8 mouse cellular contexts compared by ENCODE assay signal in the genomic region with DNA sequence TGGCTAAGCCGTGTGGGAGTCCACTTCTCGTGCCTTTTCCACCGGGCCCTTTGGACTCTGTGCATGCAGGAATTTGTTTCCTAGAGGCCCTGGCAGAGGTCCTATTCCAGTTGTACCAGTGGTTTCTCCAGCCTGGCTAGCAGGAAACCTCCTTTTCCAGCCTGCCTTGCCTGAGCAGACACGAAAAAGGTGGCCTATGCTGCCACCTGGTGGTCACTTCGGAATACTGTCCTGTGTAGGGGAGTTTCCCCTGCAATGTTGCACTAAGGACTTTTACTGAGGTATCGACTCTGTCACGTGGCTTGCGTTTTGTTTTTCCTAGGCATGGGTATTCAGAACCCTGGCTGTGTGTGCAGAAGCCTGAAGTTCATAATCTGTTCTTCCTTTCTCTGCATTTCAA. TPM values are rescaled to one million over a fixed set of nuclear protein-coding genes. Genes with fewer than 3 reads are reported as not detected.
A peak's percentile ranks its signal among the peaks of the same experiment; 100 is the strongest.
DNase-seq lines count a peak whose midpoint lies in the region; ATAC-seq lines count a peak whose summit lies in the region.

No protein-coding gene starts in this region.

- ATAC-seq in hindbrain, embryonic 16.5 days: peak; percentile 86

- 7% methylated on average over 8 of the region's 8 CpGs for WGBS in hindbrain, embryonic 16.5 days

- no peaks in the 10 kb centered on the region for H3K9me3 ChIP-seq in hindbrain, embryonic 16.5 days (ENCODE audit: control insufficient read depth, low read length)

- H3K27me3 ChIP-seq in hindbrain, embryonic 16.5 days (replicated peaks; ENCODE audit: control insufficient read depth, insufficient read depth, low read length): peaks cover 19% of the 10 kb centered on the region

- peak overlapping the region; percentile 29 for H3K4me2 ChIP-seq in hindbrain, embryonic 16.5 days (ENCODE audit: low read length)

- peak; percentile 67 for DNase-seq in WW6 (ENCODE audit: low read depth, low spot score)
- peak; percentile 80 to 84 for DNase-seq in cerebellum, postnatal 36 days
- DNase-seq in gastrocnemius, adult 18-20 months (ENCODE audit: low spot score): peak; percentile 87
- DNase-seq in left cerebral cortex, adult 11 months (ENCODE audit: low spot score): peak; percentile 67
- peak; percentile 88 to 91 for DNase-seq in lung, postnatal 4 days
- peak; percentile 75 for DNase-seq in retina, postnatal 7 days (ENCODE audit: low read depth, low spot score)
- peak; percentile 88 for DNase-seq in urinary bladder, postnatal 14 days (ENCODE audit: low spot score)

- 0 out of 2 replicates have a peak, but pooled peaks cover 3% of the 10 kb centered on the region for H3K4me1 ChIP-seq in hindbrain, embryonic 16.5 days (ENCODE audit: control insufficient read depth, insufficient read depth, low read depth, low read length)

- no peak overlapping the region for H3K27ac ChIP-seq in hindbrain, embryonic 16.5 days (ENCODE audit: low read depth, low read length)

- no peak overlapping the region; the same call in 1 of the 2 replicates for H3K9ac ChIP-seq in hindbrain, embryonic 16.5 days (ENCODE audit: low read depth, low read length)

- no peak overlapping the region for H3K4me3 ChIP-seq in hindbrain, embryonic 16.5 days (ENCODE audit: low read length)

- no peaks in the 10 kb centered on the region for H3K36me3 ChIP-seq in hindbrain, embryonic 16.5 days (ENCODE audit: control insufficient read depth, insufficient read depth, low read length)

RNA-seq across cellular contexts. Expression of a gene that starts 16.2 kb away (rescaled TPM):
- total RNA-seq in gastrocnemius, adult 18-20 months (2021): 1 to 10 TPM; 3.0 to 3.8 TPM
- 6.6 and 6.8 TPM in 2 replicates for polyA plus RNA-seq in hindbrain, embryonic 16.5 days (2015; fragmentation: Nextera tagmentation; extraction: Ambion mirVana)
